Mouse (Mus musculus): Measurements from ENCODE around the gene Fli1. TPM values are rescaled to one million over a fixed set of nuclear protein-coding genes. Genes with fewer than 3 reads are reported as not detected.

Gene Fli1
- polyA plus RNA-seq, 1 experiment from 2014 or later: 9.1 TPM

Other genes starting within 250 kb of the Fli1 start
- gene Kcnj5, start 198.5 kb downstream of the Fli1 start, polyA plus RNA-seq (2015; fragmentation: Nextera tagmentation; extraction: Ambion mirVana): 1.2 TPM in 2 replicates
- not detected in 2 replicates for gene Kcnj1, start 170.4 kb downstream of the Fli1 start, polyA plus RNA-seq (2015; fragmentation: Nextera tagmentation; extraction: Ambion mirVana)
- gene Ets1, start 93.4 kb upstream of the Fli1 start, polyA plus RNA-seq (2015; fragmentation: Nextera tagmentation; extraction: Ambion mirVana): 13.6 and 15.4 TPM in 2 replicates

All from liver, embryonic 15.5 days (tissue).